Mouse (Mus musculus) hindbrain, embryonic 14.5 days (tissue): Measurements from ENCODE around the gene Tfap4. TPM values are rescaled to one million over a fixed set of nuclear protein-coding genes. Genes with fewer than 3 reads are reported as not detected.
A peak's percentile ranks its signal among the peaks of the same experiment; 100 is the strongest.
"Not testable (repeated sequence)": the region's sequence is repeated elsewhere in the genome, so short reads cannot be mapped to it uniquely, and the experiment has no call there.

ENCODE experiments used
- ATAC-seq: fragments of 200-750 bp; cut with Nextera tagmentation; 2 replicates; pipeline ENCODE4 v1.8.0; 2017; ENCODE audit warnings: moderate number of reproducible peaks, mild to moderate bottlenecking, moderate TSS enrichment, moderate library complexity; ENCODE audit not compliant: low FRiP score
- DNase-seq: peaks from one replicate; pipeline ENCODE4 v3.0.0-alpha.2; 2015; ENCODE audit warnings: low spot score
- H3K27ac ChIP-seq: fragments of 300-500 bp; sonication (generic); 2 replicates; pipeline ENCODE4 v1.5.1; 2014; ENCODE audit warnings: mild to moderate bottlenecking, moderate library complexity
- H3K27me3 ChIP-seq: fragments of 300-500 bp; sonication (generic); 2 replicates; pipeline ENCODE4 v1.6.1; 2014; ENCODE audit warnings: mild to moderate bottlenecking, low read length, mixed read lengths; ENCODE audit not compliant: control insufficient read depth, insufficient read depth
- H3K36me3 ChIP-seq: fragments of 300-500 bp; sonication (generic); replicated peaks from 2 replicates; pipeline ENCODE4 v1.6.1; 2014; ENCODE audit not compliant: control insufficient read depth, insufficient read depth
- H3K4me1 ChIP-seq: fragments of 300-500 bp; sonication (generic); replicated peaks from 2 replicates; pipeline ENCODE4 v1.6.1; 2014; ENCODE audit warnings: antibody characterized with exemption, low read length, mixed read lengths; ENCODE audit not compliant: control insufficient read depth, insufficient read depth
- H3K4me2 ChIP-seq: fragments of 300-500 bp; sonication (generic); replicated peaks from 2 replicates; pipeline ENCODE4 v1.6.1; 2014; ENCODE audit warnings: mild to moderate bottlenecking, moderate library complexity
- H3K4me3 ChIP-seq: fragments of 300-500 bp; sonication (generic); replicated peaks from 2 replicates; pipeline ENCODE4 v1.5.1; 2014; ENCODE audit warnings: mild to moderate bottlenecking, low read length
- H3K9ac ChIP-seq: fragments of 300-500 bp; sonication (generic); 2 replicates; pipeline ENCODE4 v1.6.1; 2014
- H3K9me3 ChIP-seq: fragments of 300-500 bp; sonication (generic); 2 replicates; pipeline ENCODE4 v1.6.1; 2016; ENCODE audit warnings: low read length; ENCODE audit not compliant: control insufficient read depth
- WGBS: fragments of 180-500 bp; shearing (Covaris S2); extraction: QIAGEN DNeasy Blood & Tissue Kit; methylation state at CpG from one replicate; pipeline ENCODE4 v1.1.7; 2014; 5-methylcytosine and 5-hydroxymethylcytosine counted together
- polyA plus RNA-seq: library from polyadenylated mRNA; unstranded; fragments of >200 nt; fragmentation: Nextera tagmentation; extraction: Ambion mirVana; gene quantifications from 2 replicates; pipeline ENCODE4 v1.2.1, GENCODE M21; 2014

Gene Tfap4
- polyA plus RNA-seq, 1 experiment from 2014 or later: 8.2 TPM

DNA sequence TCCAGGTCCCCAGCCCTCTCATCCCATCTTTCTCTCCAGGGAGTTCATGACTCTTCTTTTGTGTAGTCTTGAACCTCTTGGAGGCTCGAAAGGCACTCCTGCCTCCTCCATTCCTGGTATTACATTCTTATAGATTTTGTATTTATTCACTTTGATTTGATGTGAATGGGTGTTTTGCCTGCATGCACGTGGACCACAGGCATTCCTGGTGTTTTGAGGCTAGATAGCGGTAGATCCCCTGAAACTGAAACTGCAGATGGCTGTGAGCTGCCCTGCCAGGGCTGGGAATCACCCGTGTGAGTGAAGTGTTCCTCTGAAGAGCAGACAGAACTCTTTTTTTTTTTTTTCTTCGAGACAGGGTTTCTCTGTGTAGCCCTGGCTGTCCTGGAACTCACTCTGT, 24.8 kb upstream of the Tfap4 start:
- WGBS: 80% methylated on average over 5 of the region's 5 CpGs
- Histone ChIP-seq H3K4me2 (no peak overlapping the region), H3K27me3 (no peaks in the 10 kb centered on the region), H3K4me1 (peaks cover 12% of the 10 kb centered on the region; the same call in 1 of the 2 replicates), H3K9me3 (no peaks in the 10 kb centered on the region), H3K36me3 (no peaks in the 10 kb centered on the region), H3K4me3 (no peak overlapping the region), H3K9ac (no peak overlapping the region), H3K27ac (no peak overlapping the region)
- no peak for ATAC-seq
- no peak for DNase-seq

DNA sequence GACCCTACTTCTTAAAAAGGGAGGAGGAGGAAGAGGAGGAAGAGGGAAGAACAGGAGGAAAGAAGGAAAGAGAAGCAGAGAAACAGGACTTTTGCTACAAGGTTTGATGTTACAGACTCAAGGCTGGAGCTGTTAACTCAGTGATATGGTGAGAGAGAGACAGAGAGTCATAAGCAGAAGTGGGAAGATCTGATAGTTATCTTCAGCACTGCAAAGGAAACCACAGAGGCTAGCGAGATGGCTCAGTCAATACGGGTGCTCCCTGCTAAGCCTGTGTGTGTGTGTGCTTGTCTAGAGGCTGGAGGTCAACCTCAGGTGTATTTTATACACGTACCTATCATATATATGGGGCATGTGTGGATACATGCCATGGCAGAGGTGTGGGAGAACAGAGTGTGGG, 24.2 kb upstream of the Tfap4 start:
- Histone ChIP-seq H3K4me3 (no peak overlapping the region), H3K36me3 (no peaks in the 10 kb centered on the region), H3K9ac (no peak overlapping the region), H3K4me1 (peaks cover 12% of the 10 kb centered on the region; the same call in 1 of the 2 replicates), H3K9me3 (no peaks in the 10 kb centered on the region), H3K27ac (no peak overlapping the region), H3K4me2 (no peak overlapping the region), H3K27me3 (no peaks in the 10 kb centered on the region)
- WGBS: 88% methylated on average over 3 of the region's 3 CpGs
- DNase-seq (no peak), ATAC-seq (no peak)

DNA sequence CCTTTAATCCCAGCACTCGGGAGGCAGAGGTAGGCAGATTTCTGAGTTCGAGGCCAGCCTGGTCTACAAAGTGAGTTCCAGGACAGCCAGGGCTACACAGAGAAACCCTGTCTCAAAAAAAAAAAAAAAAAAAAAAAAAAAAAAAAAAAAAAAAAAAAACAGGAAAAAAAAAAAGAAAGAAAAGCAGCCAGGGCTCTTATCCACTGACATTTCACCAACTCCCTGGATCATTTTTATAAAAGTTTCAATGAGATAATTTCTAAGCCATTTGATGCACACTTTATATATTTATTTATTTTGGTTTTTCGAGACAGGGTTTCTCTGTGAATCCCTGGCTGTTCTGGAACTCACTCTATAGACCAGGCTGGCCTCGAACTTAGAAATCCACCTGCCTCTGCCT, 21.5 kb upstream of the Tfap4 start:
- WGBS: 95% methylated on average over 4 of the region's 4 CpGs
- H3K9ac ChIP-seq, H3K9me3 ChIP-seq, H3K4me2 ChIP-seq, H3K36me3 ChIP-seq, H3K27ac ChIP-seq, H3K4me1 ChIP-seq, DNase-seq, H3K4me3 ChIP-seq, ATAC-seq, H3K27me3 ChIP-seq: not testable (repeated sequence)

DNA sequence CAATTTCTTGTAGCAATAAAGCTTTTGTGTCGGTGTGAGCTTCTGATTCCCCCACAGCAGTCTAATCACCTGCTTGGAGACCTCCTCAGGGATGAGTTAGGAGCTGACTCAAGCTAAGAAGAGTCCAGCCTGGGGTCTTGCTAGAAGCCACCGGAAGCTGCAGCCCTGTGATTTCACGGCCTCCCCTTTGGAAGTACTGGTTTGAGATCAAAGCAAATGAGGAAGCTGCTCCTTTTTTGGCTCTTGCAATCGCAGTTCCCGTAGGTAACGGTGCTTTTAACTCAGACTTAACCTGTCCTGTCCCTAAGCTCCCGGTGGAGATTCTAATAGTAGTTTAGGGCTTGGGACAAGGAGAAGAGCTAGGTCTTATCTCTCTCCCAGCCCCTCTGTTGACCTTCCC, 19.0 kb upstream of the Tfap4 start:
- ATAC-seq (no peak), DNase-seq (no peak)
- no peaks in the 10 kb centered on the region for H3K36me3 ChIP-seq
- H3K4me1 ChIP-seq: no peaks in the 10 kb centered on the region
- no peak overlapping the region for H3K4me2 ChIP-seq
- no peaks in the 10 kb centered on the region for H3K27me3 ChIP-seq
- no peaks in the 10 kb centered on the region for H3K9me3 ChIP-seq
- no peak overlapping the region for H3K9ac ChIP-seq
- no peak overlapping the region for H3K27ac ChIP-seq
- WGBS: 85% methylated on average over 7 of the region's 7 CpGs
- no peak overlapping the region for H3K4me3 ChIP-seq

DNA sequence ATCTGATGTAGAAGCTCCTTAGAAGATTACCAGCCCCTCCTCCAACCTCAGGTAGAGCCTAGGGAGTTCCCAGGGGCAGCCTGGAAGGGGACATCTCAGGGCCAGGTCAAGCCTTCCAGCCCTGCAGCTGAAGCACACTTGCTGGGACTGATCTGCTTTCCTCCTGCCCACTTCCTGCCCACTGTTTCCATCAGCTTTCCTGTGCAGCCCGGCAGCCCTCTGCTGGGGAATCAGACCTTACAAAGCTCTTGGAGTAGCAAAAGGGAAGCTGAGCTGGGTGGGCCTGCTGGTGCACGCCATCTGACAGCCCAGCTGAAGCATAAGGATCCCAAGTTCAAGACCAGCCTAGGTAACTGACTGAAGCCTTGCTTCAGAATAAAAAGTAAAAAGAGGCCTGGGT, 17.2 kb upstream of the Tfap4 start:
- no peak overlapping the region for H3K27ac ChIP-seq
- H3K36me3 ChIP-seq: no peaks in the 10 kb centered on the region
- H3K9me3 ChIP-seq: no peaks in the 10 kb centered on the region
- H3K4me3 ChIP-seq: no peak overlapping the region
- WGBS: 60% methylated on average over 2 of the region's 2 CpGs
- no peak overlapping the region for H3K4me2 ChIP-seq
- no peaks in the 10 kb centered on the region for H3K27me3 ChIP-seq
- no peaks in the 10 kb centered on the region for H3K4me1 ChIP-seq
- DNase-seq: no peak
- H3K9ac ChIP-seq: no peak overlapping the region
- no peak for ATAC-seq

DNA sequence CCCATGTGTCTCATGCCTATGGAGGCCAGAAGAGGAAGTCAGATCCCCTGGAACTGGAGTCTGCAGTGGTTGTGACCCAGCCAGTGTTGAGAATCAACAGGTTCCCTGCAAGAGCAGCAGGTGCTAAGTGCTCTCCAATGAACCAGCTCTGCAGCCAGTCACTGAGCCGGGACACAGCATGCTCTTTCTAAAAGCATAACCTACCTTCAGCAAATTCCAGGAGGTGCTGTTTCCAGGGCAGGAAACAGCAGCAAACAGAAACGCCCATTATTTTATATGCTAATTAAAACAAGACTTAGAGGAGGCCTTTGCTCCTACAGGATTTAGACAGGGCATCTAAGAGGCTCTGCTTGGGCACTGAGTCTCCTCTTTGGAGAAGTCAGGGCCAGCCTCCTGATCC, 16.4 kb upstream of the Tfap4 start:
- no peak for DNase-seq
- no peaks in the 10 kb centered on the region for H3K9me3 ChIP-seq
- ATAC-seq: no peak
- 43% methylated on average over 2 of the region's 2 CpGs for WGBS
- no peak overlapping the region for H3K9ac ChIP-seq
- H3K36me3 ChIP-seq: no peaks in the 10 kb centered on the region
- H3K4me2 ChIP-seq: no peak overlapping the region
- H3K27ac ChIP-seq: no peak overlapping the region
- no peaks in the 10 kb centered on the region for H3K4me1 ChIP-seq
- no peaks in the 10 kb centered on the region for H3K27me3 ChIP-seq
- H3K4me3 ChIP-seq: no peak overlapping the region

DNA sequence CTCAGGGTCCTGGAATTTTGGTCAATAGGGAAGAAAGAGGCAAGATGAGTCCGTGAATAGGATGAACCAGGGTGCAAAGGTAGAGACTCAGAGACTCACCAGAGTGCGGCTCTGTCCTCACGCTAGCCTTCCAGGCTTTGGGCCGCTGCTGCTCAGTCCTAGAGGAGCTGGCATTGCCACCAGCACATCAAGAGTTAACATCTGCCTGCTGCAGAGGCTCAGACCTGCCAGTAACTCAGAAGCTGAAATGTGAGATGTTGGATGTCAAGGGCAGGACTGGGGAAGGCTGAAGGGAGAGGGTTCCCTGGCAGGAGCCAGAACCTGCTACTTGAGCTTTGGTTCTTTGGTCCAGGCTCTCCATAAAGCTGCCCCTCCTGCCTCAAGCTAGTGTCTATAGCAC, 11.1 kb upstream of the Tfap4 start:
- no peaks in the 10 kb centered on the region for H3K27me3 ChIP-seq
- no peak for DNase-seq
- H3K4me2 ChIP-seq: no peak overlapping the region
- no peak overlapping the region for H3K27ac ChIP-seq
- no peak overlapping the region for H3K4me3 ChIP-seq
- H3K9me3 ChIP-seq: no peaks in the 10 kb centered on the region
- no peaks in the 10 kb centered on the region for H3K4me1 ChIP-seq
- ATAC-seq: no peak
- H3K36me3 ChIP-seq: no peaks in the 10 kb centered on the region
- no peak overlapping the region for H3K9ac ChIP-seq
- 60% methylated on average over 4 of the region's 4 CpGs for WGBS

DNA sequence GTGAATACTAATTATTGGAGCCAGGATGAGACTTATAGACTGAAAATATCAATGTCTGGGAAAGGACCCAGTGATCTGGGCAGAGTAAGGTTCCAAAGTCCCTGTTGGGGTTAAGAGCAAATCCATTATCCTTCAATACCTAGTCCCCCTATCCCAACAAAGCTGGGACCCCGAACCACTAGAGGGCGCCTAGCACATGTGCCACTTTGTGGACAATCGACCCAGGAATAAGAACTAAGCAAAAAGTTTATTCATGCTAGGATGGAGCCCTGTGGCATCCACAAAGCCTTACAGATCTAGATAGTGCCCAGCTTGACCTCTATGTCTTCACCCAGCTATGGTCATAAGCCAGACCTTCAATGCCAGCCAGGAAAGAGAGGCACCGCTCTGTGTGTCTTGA, 8.3 kb upstream of the Tfap4 start:
- ATAC-seq: no peak
- Histone ChIP-seq H3K27me3 (no peaks in the 10 kb centered on the region), H3K9me3 (no peaks in the 10 kb centered on the region), H3K4me2 (no peak overlapping the region), H3K27ac (no peak overlapping the region), H3K36me3 (no peaks in the 10 kb centered on the region), H3K4me3 (no peak overlapping the region), H3K9ac (no peak overlapping the region), H3K4me1 (no peaks in the 10 kb centered on the region)
- peak; percentile 83 for DNase-seq
- WGBS: 16% methylated on average over 4 of the region's 4 CpGs

DNA sequence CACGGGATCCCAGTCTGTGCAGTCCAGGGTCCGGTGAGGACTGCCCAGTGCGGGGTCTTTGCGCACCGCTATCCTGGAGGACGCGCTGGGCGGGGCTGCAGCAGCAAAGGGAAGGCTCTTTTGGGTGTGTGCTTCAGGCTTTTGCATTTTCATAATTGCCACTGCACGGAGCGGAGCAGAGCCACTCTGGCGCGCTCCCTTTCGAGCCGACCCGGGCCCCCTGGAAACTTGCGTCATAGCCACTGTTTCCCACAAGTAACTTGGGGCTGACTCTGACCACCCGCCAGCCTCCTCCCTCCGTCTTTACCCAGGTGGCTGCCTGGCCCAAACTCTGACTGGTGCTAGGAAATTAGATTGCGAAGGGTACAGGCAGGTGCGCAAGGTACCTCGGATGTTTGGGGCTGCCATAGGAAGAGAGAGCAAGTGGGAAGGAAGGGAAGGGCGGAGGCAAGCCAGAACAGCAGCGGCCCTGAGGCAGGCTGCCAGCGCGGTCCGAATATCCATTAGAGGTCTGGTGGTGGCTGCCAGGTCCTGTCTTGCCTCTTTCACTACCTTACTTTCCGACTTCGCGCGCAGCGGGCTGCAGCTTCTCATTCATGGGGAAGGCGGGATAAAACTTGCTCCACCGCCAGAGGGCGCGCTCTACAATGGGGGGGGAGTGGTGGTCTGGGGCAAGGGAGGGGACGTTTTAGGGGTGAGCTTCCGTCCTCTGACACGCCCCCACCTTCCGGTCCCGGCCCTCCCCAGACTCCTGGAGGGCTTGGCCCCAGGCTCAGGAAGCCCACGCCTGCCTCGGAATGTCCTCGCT, 695 bp upstream of the Tfap4 start:
- Histone ChIP-seq H3K9ac (peak overlapping the region; percentile 86), H3K27ac (peak overlapping the region; percentile 83), H3K27me3 (no peaks in the 10 kb centered on the region), H3K9me3 (no peaks in the 10 kb centered on the region), H3K4me3 (peak overlapping the region; percentile 55), H3K4me2 (peak overlapping the region; percentile 82), H3K4me1 (peaks cover 13% of the 10 kb centered on the region; the same call in 1 of the 2 replicates), H3K36me3 (no peaks in the 10 kb centered on the region)
- ATAC-seq (peak; percentile 18), DNase-seq (peak; percentile 68)
- WGBS: 2% methylated on average over 41 of the region's 43 CpGs
